Mouse (Mus musculus) heart, adult 2 months (tissue): ENCODE measurements at regions not wholly inside any gene's neighbourhood (a gene's known extent, or its start where the extent isn't known, plus 50 kb on each side); places are given as distances from the start of the nearest gene placed in this dataset.
"Not testable (repeated sequence)": the region's sequence is repeated elsewhere in the genome, so short reads cannot be mapped to it uniquely, and the experiment has no call there.

ENCODE experiments used
- DNase-seq, 2 experiments: peaks; one replicate each; pipeline ENCODE4 v3.0.0; 2021
- H3K27ac ChIP-seq: fragments of 200-600 bp; 2 replicates; pipeline ENCODE4 v1.8.1; 2022
- H3K27me3 ChIP-seq: fragments of 200-500 bp; 2 replicates; pipeline ENCODE4 v1.6.1; 2012; ENCODE audit warnings: mild to moderate bottlenecking, low read length, inconsistent platforms, mixed read lengths; ENCODE audit not compliant: control insufficient read depth, insufficient read depth
- H3K36me3 ChIP-seq: fragments of 200-500 bp; 2 replicates; pipeline ENCODE4 v1.6.1; 2012; ENCODE audit warnings: low read length, inconsistent platforms; ENCODE audit not compliant: control insufficient read depth, insufficient read depth
- H3K4me1 ChIP-seq: fragments of 200-500 bp; 2 replicates; pipeline ENCODE4 v1.6.1; 2011; ENCODE audit warnings: low read length; ENCODE audit not compliant: control insufficient read depth, insufficient read depth
- H3K4me3 ChIP-seq: fragments of 200-600 bp; 2 replicates; pipeline ENCODE4 v1.8.1; 2022
- H3K79me2 ChIP-seq: fragments of 200-500 bp; replicated peaks from 2 replicates; pipeline ENCODE4 v1.6.1; 2012; ENCODE audit warnings: mild to moderate bottlenecking, inconsistent platforms, low read length, moderate library complexity, mixed read lengths; ENCODE audit not compliant: control insufficient read depth, insufficient read depth
- H3K9ac ChIP-seq: fragments of 200-500 bp; 2 replicates; pipeline ENCODE4 v1.6.1; 2012; ENCODE audit warnings: low read depth, mild to moderate bottlenecking, control low read depth, inconsistent platforms, low read length, mixed read lengths
- CTCF ChIP-seq: fragments of 200-600 bp; IDR thresholded peaks from 2 replicates; pipeline ENCODE4 v1.8.1; 2022; ENCODE audit warnings: antibody characterized with exemption, mild to moderate bottlenecking, moderate library complexity
- EP300 ChIP-seq: fragments of 200-500 bp; IDR thresholded peaks from 2 replicates; pipeline ENCODE4 v1.6.1; 2011; ENCODE audit warnings: low read depth, low read length, control low read depth; ENCODE audit not compliant: insufficient read depth
- POLR2A ChIP-seq: fragments of 200-500 bp; IDR thresholded peaks from 2 replicates; pipeline ENCODE4 v1.6.1; 2011; ENCODE audit warnings: mild to moderate bottlenecking, low read depth, low read length, control low read depth; ENCODE audit not compliant: insufficient read depth
- WGBS: fragments of 180-500 bp; shearing (Covaris S2); methylation state at CpG from one replicate; pipeline ENCODE4 v1.1.7; 2018; 5-methylcytosine and 5-hydroxymethylcytosine counted together
- intact Hi-C: fragments of 180-260 bp; cut with DNase I; formaldehyde crosslinking; loops from one replicate; pipeline ENCODE4 v1.15.1; 2025

- H3K9ac ChIP-seq, result no peak overlapping the region
- intact Hi-C loops, result no loop called here
- H3K4me3 ChIP-seq, result no peak overlapping the region
- WGBS, result 73% methylated on average over 1 of the region's 1 CpGs
- H3K36me3 ChIP-seq, result no peaks in the 10 kb centered on the region
- H3K27me3 ChIP-seq, result no peaks in the 10 kb centered on the region
- no peak for DNase-seq
- no peaks in the 10 kb centered on the region for H3K4me1 ChIP-seq
- no peak overlapping the region for H3K27ac ChIP-seq
- no peaks in the 10 kb centered on the region for H3K79me2 ChIP-seq
- no peak for TF ChIP-seq POLR2A
- TF ChIP-seq EP300, result no peak
- TF ChIP-seq CTCF, result no peak
Observed at GRCm38 (mm10) chr16:55589382-55589956, 249.2 kb downstream of the Nfkbiz start.

- H3K79me2 ChIP-seq, result no peaks in the 10 kb centered on the region
- no peaks in the 10 kb centered on the region for H3K36me3 ChIP-seq
- H3K27ac ChIP-seq, result no peak overlapping the region
- 88% methylated on average over 6 of the region's 6 CpGs for WGBS
- H3K4me3 ChIP-seq, result no peak overlapping the region
- no peaks in the 10 kb centered on the region for H3K4me1 ChIP-seq
- TF ChIP-seq POLR2A, result no peak
- no peak for TF ChIP-seq CTCF
- TF ChIP-seq EP300, result no peak
- intact Hi-C loops, result no loop called here
- no peaks in the 10 kb centered on the region for H3K27me3 ChIP-seq
- no peak overlapping the region for H3K9ac ChIP-seq
- DNase-seq, result no peak
Observed at GRCm38 (mm10) chr16:55587138-55587537, 251.6 kb downstream of the Nfkbiz start.

GRCm38 (mm10) chr16:55582906-55583305 is 255.8 kb downstream of the Nfkbiz start:
- no peaks in the 10 kb centered on the region for H3K79me2 ChIP-seq
- intact Hi-C loops, result no loop called here
- no peaks in the 10 kb centered on the region for H3K36me3 ChIP-seq
- no peak overlapping the region for H3K9ac ChIP-seq
- DNase-seq, result no peak
- WGBS, result 38% methylated on average over 3 of the region's 3 CpGs
- TF ChIP-seq POLR2A (no peak), EP300 (no peak), CTCF (no peak)
- H3K4me1 ChIP-seq, result no peaks in the 10 kb centered on the region; the same call in 1 of the 2 replicates
- H3K4me3 ChIP-seq, result no peak overlapping the region
- no peaks in the 10 kb centered on the region for H3K27me3 ChIP-seq
- H3K27ac ChIP-seq, result no peak overlapping the region

- Histone ChIP-seq H3K9ac (no peak overlapping the region), H3K36me3 (no peaks in the 10 kb centered on the region), H3K79me2 (no peaks in the 10 kb centered on the region), H3K4me1 (no peaks in the 10 kb centered on the region; the same call in 1 of the 2 replicates), H3K4me3 (no peak overlapping the region), H3K27ac (no peak overlapping the region), H3K27me3 (no peaks in the 10 kb centered on the region)
- no peak for TF ChIP-seq CTCF
- TF ChIP-seq EP300, result no peak
- no peak for TF ChIP-seq POLR2A
- no peak for DNase-seq
- intact Hi-C loops, result no loop called here
- WGBS, result 89% methylated on average over 7 of the region's 7 CpGs
Observed at GRCm38 (mm10) chr16:55582029-55582428, 256.7 kb downstream of the Nfkbiz start.

GRCm38 (mm10) chr16:55580827-55581226 is 257.9 kb downstream of the Nfkbiz start:
- Histone ChIP-seq H3K9ac (no peak overlapping the region), H3K4me3 (no peak overlapping the region), H3K27ac (no peak overlapping the region), H3K4me1 (no peaks in the 10 kb centered on the region; the same call in 1 of the 2 replicates), H3K27me3 (no peaks in the 10 kb centered on the region), H3K36me3 (no peaks in the 10 kb centered on the region), H3K79me2 (no peaks in the 10 kb centered on the region)
- TF ChIP-seq CTCF, result no peak
- no peak for TF ChIP-seq POLR2A
- TF ChIP-seq EP300, result no peak
- intact Hi-C loops, result no loop called here
- WGBS, result 57% methylated on average over 4 of the region's 4 CpGs
- no peak for DNase-seq

- DNase-seq, result no peak
- Histone ChIP-seq H3K9ac (no peak overlapping the region), H3K36me3 (no peaks in the 10 kb centered on the region), H3K27ac (no peak overlapping the region), H3K79me2 (no peaks in the 10 kb centered on the region), H3K4me3 (no peak overlapping the region), H3K27me3 (no peaks in the 10 kb centered on the region), H3K4me1 (no peaks in the 10 kb centered on the region; the same call in 1 of the 2 replicates)
- 77% methylated on average over 5 of the region's 5 CpGs for WGBS
- TF ChIP-seq CTCF (no peak), POLR2A (no peak), EP300 (no peak)
- intact Hi-C loops, result no loop called here
Observed at GRCm38 (mm10) chr16:55578686-55579085, 260.0 kb downstream of the Nfkbiz start.

- intact Hi-C loops, H3K4me3 ChIP-seq: not testable (repeated sequence)
- 85% methylated on average over 2 of the region's 2 CpGs for WGBS
Observed at GRCm38 (mm10) chr16:55575609-55576283, 263.0 kb downstream of the Nfkbiz start.

More at GRCm38 (mm10) chr16:55575609-55576283, 263.0 kb downstream of the Nfkbiz start:
- not testable (repeated sequence) for H3K9ac ChIP-seq, H3K79me2 ChIP-seq, H3K27ac ChIP-seq, H3K36me3 ChIP-seq, H3K4me1 ChIP-seq, DNase-seq, H3K27me3 ChIP-seq
